Mouse (Mus musculus) kidney, postnatal 10 days (tissue): ENCODE measurements around the gene Slc25a17.

ENCODE experiments used
- DNase-seq: peaks from one replicate; pipeline ENCODE4 v3.0.0; 2021; ENCODE audit warnings: mixed read lengths

Gene Slc25a17

GRCm38 (mm10) chr15:81352638-81353037, 8.0 kb downstream of the Slc25a17 start:
- DNase-seq = peak; percentile 27

DNA sequence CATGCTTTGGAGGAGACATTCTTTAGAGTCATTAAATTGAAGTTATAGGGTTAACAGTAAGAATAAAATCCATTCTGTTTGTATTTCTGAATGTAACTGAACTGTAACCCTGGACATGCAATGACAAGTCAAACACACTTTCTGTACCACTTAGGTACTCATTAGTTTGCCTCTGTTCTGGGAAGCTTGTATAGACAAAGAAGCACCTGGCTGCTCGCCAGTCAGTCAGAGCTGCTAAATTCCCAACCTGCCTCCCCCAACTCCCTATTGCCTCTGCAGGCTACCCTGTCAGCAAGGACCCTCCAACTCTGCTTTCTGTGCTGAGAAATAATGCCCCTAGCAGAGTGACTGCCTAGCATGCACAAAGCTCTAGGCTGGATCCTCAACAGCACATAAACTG, 10.2 kb downstream of the Slc25a17 start:
- peak; percentile 30 for DNase-seq

DNA sequence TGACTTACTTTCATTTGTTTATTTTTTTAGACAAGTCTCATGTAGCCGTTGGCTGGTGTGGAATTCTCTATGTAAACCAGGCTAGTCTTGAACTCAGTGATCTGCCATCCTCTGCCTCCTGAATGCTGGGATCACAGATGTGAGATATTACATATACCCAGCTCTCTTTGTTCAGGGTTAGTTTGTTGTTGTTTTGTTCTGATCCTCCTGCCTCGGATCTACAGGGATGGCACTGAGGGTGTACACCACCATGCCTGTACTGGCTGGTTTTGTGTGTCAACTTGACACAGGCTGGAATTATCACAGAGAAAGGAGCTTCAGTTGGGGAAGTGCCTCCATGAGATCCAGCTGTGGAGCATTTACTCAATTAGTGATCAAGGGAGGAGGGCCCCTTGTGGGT, 12.2 kb downstream of the Slc25a17 start:
- DNase-seq = no peak

GRCm38 (mm10) chr15:81347466-81347865, 13.1 kb downstream of the Slc25a17 start:
- no peak for DNase-seq

DNA sequence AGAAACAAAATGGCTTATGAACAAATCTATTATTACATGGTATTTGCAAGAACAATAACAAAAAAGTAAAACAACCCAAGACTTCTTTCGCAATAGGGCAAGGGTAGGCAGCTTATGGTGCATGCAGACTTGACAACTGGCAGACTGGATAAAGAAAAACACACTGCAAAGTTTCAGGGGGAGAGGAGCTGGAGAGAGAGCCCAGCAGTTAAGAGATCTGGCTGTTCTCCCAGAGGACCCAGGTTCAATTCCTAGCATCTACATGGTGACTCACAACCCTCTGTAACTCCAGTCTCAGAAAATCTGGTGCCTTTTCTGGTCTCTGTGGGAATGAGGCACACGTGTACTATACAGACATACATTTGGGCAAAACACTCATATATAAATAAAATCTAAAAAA, 19.2 kb downstream of the Slc25a17 start:
- DNase-seq = no peak

GRCm38 (mm10) chr15:81339158-81339557, 21.5 kb downstream of the Slc25a17 start:
- no peak for DNase-seq

GRCm38 (mm10) chr15:81336466-81336865, 24.1 kb downstream of the Slc25a17 start:
- no peak for DNase-seq

GRCm38 (mm10) chr15:81332517-81332916, 28.1 kb downstream of the Slc25a17 start:
- DNase-seq = no peak

GRCm38 (mm10) chr15:81330816-81331433, 29.7 kb downstream of the Slc25a17 start:
- DNase-seq = no peak

DNA sequence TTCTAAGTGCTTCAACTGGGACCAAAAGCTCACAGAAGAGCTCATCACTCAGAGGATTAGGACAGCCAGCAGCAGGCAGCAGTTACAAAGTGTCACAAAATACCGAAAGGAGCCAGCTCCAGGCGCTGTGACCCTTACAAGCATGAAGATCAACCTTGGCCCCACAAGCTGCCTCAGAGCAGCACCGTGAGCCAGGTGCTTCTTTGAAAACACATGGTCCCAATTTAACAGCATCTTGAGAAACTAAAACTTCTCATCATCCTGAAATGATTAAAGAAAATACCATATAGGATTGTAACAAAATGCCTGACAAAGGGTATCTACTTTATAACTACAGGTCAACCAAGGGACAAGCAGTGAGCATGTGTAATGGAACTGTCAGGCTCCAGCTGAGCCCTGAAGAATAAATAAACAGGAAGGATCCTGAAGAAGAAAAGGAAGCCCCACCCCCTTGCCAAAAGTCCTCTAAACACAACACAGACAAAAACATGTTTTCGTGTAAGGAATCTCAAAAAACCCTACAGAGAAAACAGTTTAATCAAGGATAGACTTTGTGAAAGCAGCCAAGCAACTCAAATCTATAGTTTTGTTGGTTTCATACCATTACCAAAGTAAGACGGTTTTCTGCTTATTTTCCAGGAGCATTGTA, 30.8 kb downstream of the Slc25a17 start:
- no peak for DNase-seq

- DNase-seq = peak; percentile 25
Measured at GRCm38 (mm10) chr15:81327501-81327900, 33.1 kb downstream of the Slc25a17 start.

DNA sequence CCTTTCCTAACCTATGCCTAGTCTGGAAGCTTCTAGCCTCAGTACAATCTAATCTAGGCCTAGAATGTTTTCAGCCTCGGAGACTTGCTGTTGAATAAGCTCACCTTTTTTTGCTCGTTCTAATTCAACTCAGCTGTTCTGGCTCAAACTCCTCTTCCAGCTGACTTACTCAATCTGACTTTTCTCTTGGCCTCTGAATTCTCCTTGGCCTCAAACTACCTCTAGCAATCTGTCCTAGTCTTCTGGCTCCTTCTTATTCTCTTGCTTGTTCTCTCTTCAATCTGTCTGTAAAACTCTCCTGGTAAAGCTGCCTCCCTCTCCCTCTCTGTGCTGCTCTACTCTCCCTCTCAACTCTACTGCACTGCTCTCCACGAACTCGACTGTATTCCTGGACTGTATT, 35.6 kb downstream of the Slc25a17 start:
- no peak for DNase-seq

- no peak for DNase-seq
Measured at GRCm38 (mm10) chr15:81320137-81320536, 40.5 kb downstream of the Slc25a17 start.

DNA sequence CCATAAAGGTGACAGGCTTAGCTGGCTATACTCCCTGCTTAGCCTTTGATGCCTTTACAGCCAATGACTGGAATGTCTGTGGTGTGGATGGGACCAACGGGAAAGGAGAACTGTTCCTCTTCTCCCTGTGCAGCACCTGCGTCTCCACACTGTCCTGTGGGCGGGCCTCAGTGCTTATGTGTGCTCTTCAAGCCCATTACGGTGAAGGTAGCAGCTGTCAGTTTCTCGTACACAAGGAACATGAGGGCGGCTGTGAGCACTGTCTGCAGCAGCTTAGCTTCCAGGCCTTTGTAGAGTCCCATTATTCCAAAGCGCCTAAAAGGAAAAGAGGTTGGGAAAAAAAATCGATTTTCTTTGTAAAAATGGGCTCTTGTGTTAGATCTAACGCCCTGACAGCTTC, 41.1 kb downstream of the Slc25a17 start:
- DNase-seq = no peak

DNA sequence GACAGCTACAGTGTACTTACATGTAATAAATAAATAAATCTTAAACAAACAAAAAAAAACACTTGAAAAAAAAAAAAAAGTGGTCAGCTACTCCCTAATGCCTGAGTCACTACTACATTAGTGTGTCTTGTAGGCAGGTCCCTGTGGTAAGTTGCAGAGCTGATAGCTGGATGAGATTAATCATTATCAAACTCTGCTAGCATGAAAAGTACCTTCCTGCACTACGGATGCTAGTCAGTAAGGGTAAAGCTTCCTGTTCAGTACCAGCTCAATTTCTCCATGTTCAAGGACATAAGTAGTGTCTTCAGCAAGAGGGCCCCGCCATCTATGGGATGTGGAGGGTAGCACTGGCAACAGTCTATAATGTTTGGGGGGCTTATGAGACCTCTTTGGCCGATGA, 46.7 kb downstream of the Slc25a17 start:
- DNase-seq = no peak

DNA sequence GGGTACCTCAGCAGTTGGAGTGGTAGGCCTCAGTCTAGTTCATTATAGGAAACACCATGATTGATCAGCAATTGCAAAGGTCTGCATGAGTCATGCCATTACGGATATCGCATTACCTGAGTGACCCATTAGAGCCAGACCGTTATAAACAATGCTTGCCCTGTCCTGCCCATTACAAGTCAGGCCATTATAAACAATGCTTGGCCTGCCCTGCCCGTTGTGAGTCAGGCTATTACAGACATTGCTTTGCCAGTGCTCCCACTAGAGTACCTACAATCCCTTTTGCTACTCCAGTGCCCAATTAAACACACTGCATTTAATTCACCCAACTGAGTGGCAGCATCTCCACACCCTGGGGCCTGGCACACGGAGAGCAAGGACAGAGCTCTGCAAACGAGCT, 49.6 kb downstream of the Slc25a17 start:
- DNase-seq = no peak

GRCm38 (mm10) chr15:81310353-81310752, 50.3 kb downstream of the Slc25a17 start:
- no peak for DNase-seq

GRCm38 (mm10) chr15:81308038-81308437, 52.6 kb downstream of the Slc25a17 start:
- DNase-seq = no peak

DNA sequence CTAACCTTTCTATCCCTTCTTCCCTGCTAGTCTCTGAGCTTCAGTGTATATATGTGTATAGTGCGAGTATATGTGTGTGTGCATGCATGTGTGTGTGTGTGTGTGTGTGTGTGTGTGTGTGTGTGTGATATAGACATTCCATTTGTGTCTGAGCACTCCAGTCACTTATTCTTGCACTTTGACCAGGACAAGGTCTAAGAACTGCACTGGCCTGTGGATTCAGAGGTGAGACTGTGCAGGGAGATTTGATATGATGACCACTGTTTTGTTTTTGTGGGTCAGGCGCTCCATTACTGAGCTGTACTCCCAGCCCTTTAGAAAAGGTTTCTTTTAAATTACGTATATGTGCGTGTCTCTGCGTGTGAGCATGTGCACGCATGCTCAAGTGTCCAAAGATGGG, 54.1 kb downstream of the Slc25a17 start:
- DNase-seq = peak; percentile 24

DNA sequence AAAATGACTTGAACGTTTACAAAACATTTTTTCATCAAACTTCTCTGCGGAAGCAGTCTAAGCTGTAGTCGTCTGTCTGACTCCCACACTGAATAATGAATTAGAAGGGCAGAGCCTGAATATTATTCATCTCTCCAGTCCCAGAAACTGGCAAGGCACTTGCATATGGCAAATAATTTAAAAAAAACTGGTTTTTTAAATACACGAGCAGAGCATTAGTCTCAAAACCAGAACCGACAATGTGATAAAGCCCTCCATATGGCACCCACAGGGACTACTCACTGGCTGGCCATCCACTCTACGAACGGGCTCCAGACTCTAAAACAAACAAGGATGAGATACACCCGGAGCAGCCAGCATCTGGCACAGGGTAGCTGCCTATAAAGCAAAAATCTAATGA, 55.6 kb downstream of the Slc25a17 start:
- DNase-seq = no peak

DNA sequence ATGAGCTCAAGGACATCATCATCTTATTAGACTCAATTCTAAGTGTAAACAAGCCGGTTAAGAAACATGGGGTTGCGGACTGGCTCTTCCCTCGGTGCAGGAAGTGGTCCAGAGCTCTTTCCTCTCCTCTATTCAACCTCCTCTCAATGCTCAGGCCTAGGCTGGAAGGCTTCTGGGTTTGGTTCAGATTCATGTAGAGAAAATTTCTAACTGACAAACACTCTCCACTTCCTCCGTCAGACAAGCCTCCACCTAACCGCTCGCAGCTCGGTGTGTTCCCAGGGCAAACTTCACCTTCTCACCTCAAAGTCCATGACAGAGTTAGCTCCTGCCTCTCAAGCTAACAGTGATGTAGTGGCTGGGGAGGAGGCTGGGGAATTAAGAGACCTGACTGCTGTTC, 56.6 kb downstream of the Slc25a17 start:
- DNase-seq = no peak

DNA sequence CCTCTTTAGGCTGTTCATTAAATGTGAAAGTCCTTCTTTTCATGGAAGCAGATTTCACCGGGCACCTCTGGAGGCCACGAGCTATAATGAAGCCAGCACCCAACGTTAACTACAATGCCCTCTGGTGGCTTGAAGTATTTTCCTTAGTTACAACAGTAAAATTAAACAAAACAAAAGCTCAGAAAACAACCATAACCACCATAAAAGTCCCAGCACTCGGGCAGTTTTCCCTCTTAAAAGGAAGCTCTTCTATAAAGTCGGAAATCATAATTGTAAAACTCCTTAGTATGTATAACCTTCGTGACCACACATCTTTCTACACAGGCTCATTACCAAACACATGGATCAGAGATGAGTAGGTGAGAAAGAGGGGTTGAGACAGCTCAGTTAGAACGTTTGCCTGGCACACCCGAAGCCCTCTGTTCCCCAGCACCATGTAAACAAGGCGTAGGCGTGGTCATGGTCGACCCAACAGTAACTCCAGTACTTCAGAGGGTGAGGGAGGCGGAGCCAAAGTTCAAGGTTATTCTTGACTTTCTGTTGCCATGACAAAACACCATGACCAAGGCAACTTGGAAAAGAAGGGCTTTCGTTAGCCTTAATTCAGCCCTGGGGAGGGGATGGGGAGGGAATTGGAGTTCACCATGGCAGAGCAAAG, 58.3 kb downstream of the Slc25a17 start:
- peak; percentile 39 for DNase-seq

DNA sequence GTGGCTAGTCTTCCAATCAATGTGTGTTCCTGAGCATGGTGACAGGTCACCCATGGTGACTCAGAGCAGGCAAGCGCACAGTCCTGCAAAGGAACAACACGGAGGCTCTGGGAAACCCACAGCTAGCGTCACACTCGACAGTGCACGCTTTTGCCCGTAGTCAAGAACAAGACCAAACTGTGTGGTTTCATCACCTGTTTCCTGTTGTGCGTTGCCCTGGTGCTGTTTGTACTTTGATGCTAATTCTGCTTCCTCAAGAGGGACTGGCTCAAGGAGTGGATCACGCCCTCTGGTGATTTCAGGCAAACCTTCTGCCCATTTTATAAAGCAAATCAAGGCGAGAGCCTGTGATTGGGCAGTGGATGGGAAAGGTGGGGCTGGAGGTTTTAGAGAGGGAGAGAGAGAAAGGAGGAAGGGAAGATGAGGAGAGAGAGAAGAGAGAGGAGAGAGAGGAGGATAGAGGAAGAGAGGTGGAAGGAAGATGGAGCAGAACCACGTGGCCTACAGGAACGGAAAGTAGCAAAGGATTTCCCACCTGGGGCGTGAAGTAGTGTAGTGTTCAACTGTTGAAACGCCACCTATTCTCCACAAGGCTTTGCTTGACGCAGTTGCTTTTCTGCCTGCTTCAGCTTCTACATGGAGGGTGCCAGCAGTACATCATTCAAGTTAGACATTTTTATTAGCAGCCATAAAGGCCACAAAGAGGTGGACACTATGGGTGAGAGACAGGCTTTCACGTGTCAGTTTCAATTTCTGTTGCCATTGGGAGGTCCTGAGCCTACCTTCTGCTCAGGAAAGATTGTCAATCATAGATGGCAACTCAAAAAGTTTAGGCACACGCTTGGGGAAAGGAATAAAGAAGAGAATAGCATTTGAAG, 59.2 kb downstream of the Slc25a17 start:
- no peak for DNase-seq
